Mouse (Mus musculus) c-Kit-positive CD71-positive TER-119-negative erythroid progenitor cells, embryonic 14.5 days (primary cell): ENCODE data around the gene Osbp.
A peak's percentile ranks its signal among the peaks of the same experiment; 100 is the strongest.

Experiments
- DNase-seq: peaks from one replicate; pipeline ENCODE4 v3.0.0-alpha.2; 2013; ENCODE audit warnings: low read depth

Gene Osbp

GRCm38 (mm10) chr19:12011560-12012556 is 46.1 kb downstream of the Osbp start:
- peak; percentile 90 for DNase-seq

- no peak for DNase-seq
Measured at GRCm38 (mm10) chr19:12012615-12013014, 46.9 kb downstream of the Osbp start.

- no peak for DNase-seq
Measured at GRCm38 (mm10) chr19:12013228-12013627, 47.5 kb downstream of the Osbp start.

GRCm38 (mm10) chr19:12015708-12016107 is 50.0 kb downstream of the Osbp start:
- no peak for DNase-seq

GRCm38 (mm10) chr19:12016192-12016591 is 50.5 kb downstream of the Osbp start:
- DNase-seq = no peak

- no peak for DNase-seq
Measured at GRCm38 (mm10) chr19:12024149-12024548, 58.4 kb downstream of the Osbp start.

- DNase-seq = no peak
Measured at GRCm38 (mm10) chr19:12025333-12025732, 59.6 kb downstream of the Osbp start.

GRCm38 (mm10) chr19:12026606-12027005 is 60.9 kb downstream of the Osbp start:
- DNase-seq = no peak

- DNase-seq = no peak
Measured at GRCm38 (mm10) chr19:12037727-12038126, 72.0 kb downstream of the Osbp start.

GRCm38 (mm10) chr19:12041217-12041616 is 75.5 kb downstream of the Osbp start, which contains the start of gene Olfr1423:
TSS of gene Olfr1423 (minus strand) at chr19:12041317.
- DNase-seq = no peak

- no peak for DNase-seq
Measured at GRCm38 (mm10) chr19:12043163-12043562, 77.4 kb downstream of the Osbp start.
